Mouse (Mus musculus) limb, embryonic 13.5 days (tissue): ENCODE results near the gene Zeb2. TPM values are rescaled to one million over a fixed set of nuclear protein-coding genes. Genes with fewer than 3 reads are reported as not detected.

Experiments used
- ATAC-seq: fragments of 200-750 bp; cut with Nextera tagmentation; 2 replicates; pipeline ENCODE4 v1.8.0; 2017; ENCODE audit warnings: low read depth, moderate number of reproducible peaks, moderate TSS enrichment; ENCODE audit not compliant: low FRiP score
- H3K27ac ChIP-seq: fragments of 300-500 bp; sonication (generic); 2 replicates; pipeline ENCODE4 v1.5.1; 2015; ENCODE audit warnings: inconsistent platforms, mild to moderate bottlenecking, moderate library complexity
- H3K27me3 ChIP-seq: fragments of 300-500 bp; sonication (generic); 2 replicates; pipeline ENCODE4 v1.6.1; 2015; ENCODE audit warnings: mild to moderate bottlenecking, inconsistent platforms
- H3K36me3 ChIP-seq: fragments of 300-500 bp; sonication (generic); 2 replicates; pipeline ENCODE4 v1.6.1; 2015; ENCODE audit warnings: inconsistent platforms, mild to moderate bottlenecking, moderate library complexity
- H3K4me1 ChIP-seq: fragments of 300-500 bp; sonication (generic); 2 replicates; pipeline ENCODE4 v1.6.1; 2015; ENCODE audit warnings: inconsistent platforms
- H3K4me2 ChIP-seq: fragments of 300-500 bp; sonication (generic); replicated peaks from 2 replicates; pipeline ENCODE4 v1.6.1; 2015; ENCODE audit warnings: inconsistent platforms, mild to moderate bottlenecking, moderate library complexity
- H3K4me3 ChIP-seq: fragments of 300-500 bp; sonication (generic); 2 replicates; pipeline ENCODE4 v1.5.1; 2015; ENCODE audit warnings: moderate library complexity, mild to moderate bottlenecking, inconsistent platforms
- H3K9ac ChIP-seq: fragments of 300-500 bp; sonication (generic); 2 replicates; pipeline ENCODE4 v1.6.1; 2015; ENCODE audit warnings: mild to moderate bottlenecking, inconsistent platforms
- H3K9me3 ChIP-seq: fragments of 300-500 bp; sonication (generic); 2 replicates; pipeline ENCODE4 v1.6.1; 2016; ENCODE audit warnings: inconsistent platforms
- WGBS: fragments of 180-500 bp; shearing (Covaris S2); methylation state at CpG from one replicate; pipeline ENCODE4 v1.1.7; 2015; 5-methylcytosine and 5-hydroxymethylcytosine counted together
- polyA plus RNA-seq: library from polyadenylated mRNA; unstranded; fragments of >200 nt; fragmentation: Nextera tagmentation; extraction: Ambion mirVana; gene quantifications from 2 replicates; pipeline ENCODE4 v1.2.1, GENCODE M21; 2015

Zeb2 gene
- polyA plus RNA-seq, 1 experiment from 2014 or later, result 31.8 TPM

DNA sequence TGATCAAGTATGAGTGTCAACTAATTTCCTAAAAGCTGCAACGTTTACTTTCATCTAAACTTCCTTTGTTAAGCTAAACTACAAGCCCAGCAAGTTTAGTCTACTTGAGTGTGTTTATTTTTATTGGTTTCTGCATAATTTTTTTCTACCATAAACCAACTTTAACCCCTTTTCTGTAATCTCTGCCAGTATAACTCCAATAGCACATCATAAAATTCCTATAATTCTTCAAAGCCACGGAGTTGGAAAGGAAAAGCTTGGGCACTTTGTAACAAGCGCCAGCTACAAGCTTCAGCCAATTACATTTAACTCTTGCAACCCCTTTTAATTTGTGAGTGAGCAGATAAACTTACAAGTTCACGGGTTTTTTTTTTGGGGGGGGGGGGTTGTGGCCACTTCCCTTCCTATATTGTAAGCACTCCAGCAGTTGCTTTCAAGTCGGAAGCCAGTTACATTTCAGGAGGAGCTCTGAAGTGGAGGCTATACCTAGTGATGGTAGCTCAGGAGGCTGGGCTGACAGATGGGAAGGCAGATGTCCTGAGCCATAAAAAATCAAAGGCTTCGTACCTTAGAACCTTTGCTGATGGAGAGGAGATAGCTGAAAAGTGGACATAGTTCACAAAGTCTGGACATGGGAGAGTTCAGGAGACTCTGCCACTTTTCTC is 46.5 kb downstream of the Zeb2 start:
- Histone ChIP-seq H3K4me3 (no peak overlapping the region), H3K36me3 (peaks cover 4% of the 10 kb centered on the region; the same call in 1 of the 2 replicates), H3K27me3 (no peaks in the 10 kb centered on the region), H3K9me3 (no peaks in the 10 kb centered on the region), H3K27ac (no peak overlapping the region), H3K9ac (no peak overlapping the region), H3K4me2 (peak overlapping the region; percentile 14; the same call in 1 of the 2 replicates), H3K4me1 (peaks cover 40% of the 10 kb centered on the region)
- no peak; the same call in 1 of the 2 replicates for ATAC-seq
- 12% methylated on average over 6 of the region's 6 CpGs for WGBS

DNA sequence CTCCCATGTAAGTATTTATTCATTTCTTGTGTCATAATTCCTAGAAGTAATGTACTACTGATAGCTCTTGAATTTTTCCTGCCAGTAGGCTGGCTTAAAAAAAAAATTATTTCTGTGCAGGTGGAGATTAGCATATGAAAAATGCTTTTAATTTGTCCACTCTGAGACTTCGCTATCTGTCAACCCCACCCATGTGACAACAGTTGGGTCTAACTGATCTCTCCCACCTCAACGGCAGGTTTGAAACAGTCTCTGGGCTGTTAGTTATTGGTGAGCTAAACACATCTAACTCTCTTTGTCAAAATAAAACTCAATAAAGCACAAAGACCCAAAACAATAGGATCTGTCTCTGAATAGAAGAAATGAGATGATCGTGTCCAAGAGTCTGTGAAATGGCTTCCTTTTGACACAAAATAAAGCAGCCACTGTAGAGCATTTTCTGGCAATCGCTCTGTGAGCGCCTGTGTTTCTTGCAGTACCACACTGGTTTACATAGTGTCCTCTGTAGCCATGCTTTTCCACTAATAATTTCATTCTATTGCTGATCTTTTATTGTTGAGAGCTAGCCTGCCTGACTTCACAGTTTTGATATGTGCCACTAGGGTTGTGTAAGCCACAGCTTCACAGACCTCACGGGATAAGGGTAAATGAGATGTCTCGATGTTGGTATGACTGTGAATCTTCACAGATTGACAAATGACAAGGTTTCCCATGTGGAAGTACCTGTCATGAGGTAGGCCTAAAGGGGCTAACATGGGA is 48.2 kb downstream of the Zeb2 start:
- Histone ChIP-seq H3K36me3 (no peaks in the 10 kb centered on the region), H3K27ac (no peak overlapping the region), H3K27me3 (0 out of 2 replicates have a peak, but pooled peaks cover 3% of the 10 kb centered on the region), H3K9me3 (no peaks in the 10 kb centered on the region), H3K9ac (no peak overlapping the region), H3K4me3 (no peak overlapping the region), H3K4me2 (no peak overlapping the region), H3K4me1 (peaks cover 40% of the 10 kb centered on the region)
- WGBS, result 88% methylated on average over 7 of the region's 7 CpGs
- no peak for ATAC-seq

DNA sequence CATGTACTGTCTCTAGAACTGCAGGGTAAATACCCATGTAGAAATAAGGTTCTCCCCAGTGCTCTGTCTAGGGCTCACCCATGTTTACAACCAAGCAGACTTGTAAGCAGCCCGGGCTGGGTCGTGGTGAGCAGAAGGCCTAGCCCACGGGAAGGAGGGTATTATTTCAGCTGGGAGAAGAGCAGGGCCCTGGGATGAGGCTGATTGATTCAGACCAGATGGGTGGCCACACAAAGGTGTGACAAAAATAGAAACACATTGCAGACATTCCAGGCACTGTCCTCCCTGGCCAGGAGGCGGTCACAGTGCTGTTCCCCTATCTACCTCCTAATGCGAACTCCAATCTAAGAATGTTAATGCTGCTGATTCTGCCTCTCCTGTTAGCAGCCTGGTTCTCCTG is 50.1 kb downstream of the Zeb2 start:
- H3K4me2 ChIP-seq, result no peak overlapping the region
- H3K9ac ChIP-seq, result no peak overlapping the region
- no peak overlapping the region for H3K4me3 ChIP-seq
- no peak overlapping the region; the same call in 1 of the 2 replicates for H3K27ac ChIP-seq
- no peaks in the 10 kb centered on the region for H3K9me3 ChIP-seq
- peaks cover 39% of the 10 kb centered on the region for H3K4me1 ChIP-seq
- 14% methylated on average over 5 of the region's 5 CpGs for WGBS
- 0 out of 2 replicates have a peak, but pooled peaks cover 3% of the 10 kb centered on the region for H3K27me3 ChIP-seq
- peak; percentile 29; the same call in 1 of the 2 replicates for ATAC-seq
- H3K36me3 ChIP-seq, result no peaks in the 10 kb centered on the region

DNA sequence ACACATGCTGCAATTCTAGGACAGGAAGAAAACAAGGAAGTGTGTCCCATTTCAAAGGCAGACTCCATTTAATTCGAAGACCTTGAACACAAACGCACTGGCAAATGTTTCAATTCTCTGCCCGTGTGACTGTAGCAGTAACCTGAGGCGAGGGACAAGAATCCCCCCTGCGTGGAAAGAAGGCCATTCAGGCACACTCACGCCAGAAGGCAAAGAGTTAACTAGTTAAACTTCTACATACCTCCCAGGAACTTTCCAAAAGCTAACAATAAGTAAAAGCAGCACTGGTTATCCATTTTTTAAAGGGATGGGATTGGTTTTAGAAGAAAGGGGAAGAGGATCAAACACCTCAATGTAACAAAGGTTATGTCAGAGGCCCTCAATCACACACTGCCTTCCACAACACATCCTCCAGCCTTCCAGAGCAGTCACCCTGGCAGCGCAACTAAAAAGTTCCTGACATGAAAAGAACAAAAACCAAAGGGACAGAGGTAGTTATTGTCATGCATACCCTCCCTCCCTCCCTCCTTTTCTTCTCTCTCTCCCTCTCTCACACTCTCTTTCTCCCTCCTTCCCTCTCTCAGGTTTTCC is 53.8 kb downstream of the Zeb2 start:
- H3K4me1 ChIP-seq, result peaks cover 29% of the 10 kb centered on the region
- H3K4me3 ChIP-seq, result no peak overlapping the region
- H3K36me3 ChIP-seq, result no peaks in the 10 kb centered on the region
- H3K27ac ChIP-seq, result no peak overlapping the region; the same call in 1 of the 2 replicates
- H3K27me3 ChIP-seq, result peaks cover 25% of the 10 kb centered on the region
- WGBS, result 33% methylated on average over 7 of the region's 7 CpGs
- ATAC-seq, result no peak
- no peaks in the 10 kb centered on the region for H3K9me3 ChIP-seq
- no peak overlapping the region for H3K9ac ChIP-seq
- H3K4me2 ChIP-seq, result no peak overlapping the region

DNA sequence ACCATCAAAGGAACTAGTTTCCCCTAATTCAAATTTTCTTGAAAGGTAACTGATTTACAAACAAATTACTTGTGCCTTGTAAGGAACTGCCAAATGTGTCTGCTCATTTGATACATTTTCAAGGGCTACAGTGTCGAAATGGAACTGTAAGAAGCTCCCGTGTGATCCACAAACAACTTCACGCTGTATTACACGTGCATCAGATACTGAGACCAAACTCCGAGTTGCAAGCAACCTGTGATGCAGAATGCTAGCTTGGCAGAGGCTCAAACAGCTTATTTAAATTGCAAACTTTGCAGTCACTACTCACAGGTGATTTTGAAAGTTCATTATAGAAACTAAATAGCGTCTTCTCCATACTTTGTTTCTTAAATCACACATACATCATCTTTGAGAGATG is 55.1 kb downstream of the Zeb2 start:
- no peak overlapping the region for H3K4me3 ChIP-seq
- peaks cover 18% of the 10 kb centered on the region for H3K4me1 ChIP-seq
- no peaks in the 10 kb centered on the region for H3K9me3 ChIP-seq
- 62% methylated on average over 6 of the region's 6 CpGs for WGBS
- H3K9ac ChIP-seq, result no peak overlapping the region
- H3K4me2 ChIP-seq, result no peak overlapping the region
- H3K36me3 ChIP-seq, result no peaks in the 10 kb centered on the region
- no peak overlapping the region for H3K27ac ChIP-seq
- ATAC-seq, result no peak
- H3K27me3 ChIP-seq, result peaks cover 25% of the 10 kb centered on the region

DNA sequence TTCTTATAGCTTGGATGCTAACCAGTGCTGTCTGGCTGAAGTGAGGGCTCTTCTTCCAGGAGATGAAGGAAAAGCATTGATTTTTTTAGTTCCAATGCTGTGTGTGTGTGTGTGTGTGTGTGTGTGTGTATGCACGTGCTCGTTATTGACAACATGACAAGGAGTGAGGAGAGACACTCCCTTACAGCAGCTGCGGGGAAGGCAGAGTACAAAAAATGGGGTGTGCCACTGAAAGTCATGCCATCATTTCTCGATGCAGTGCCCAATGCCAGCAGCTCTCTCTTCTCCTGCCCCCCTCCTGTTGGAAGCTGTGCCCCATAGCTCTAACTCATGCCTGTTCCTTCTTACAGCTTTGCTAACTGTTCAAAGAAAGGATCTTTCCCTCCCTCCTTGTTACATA is 56.4 kb downstream of the Zeb2 start:
- Histone ChIP-seq H3K4me3 (no peak overlapping the region), H3K36me3 (no peaks in the 10 kb centered on the region), H3K9ac (no peak overlapping the region), H3K4me1 (peaks cover 16% of the 10 kb centered on the region), H3K27me3 (peaks cover 25% of the 10 kb centered on the region), H3K4me2 (no peak overlapping the region), H3K9me3 (no peaks in the 10 kb centered on the region), H3K27ac (no peak overlapping the region)
- 74% methylated on average over 4 of the region's 4 CpGs for WGBS
- ATAC-seq, result no peak

DNA sequence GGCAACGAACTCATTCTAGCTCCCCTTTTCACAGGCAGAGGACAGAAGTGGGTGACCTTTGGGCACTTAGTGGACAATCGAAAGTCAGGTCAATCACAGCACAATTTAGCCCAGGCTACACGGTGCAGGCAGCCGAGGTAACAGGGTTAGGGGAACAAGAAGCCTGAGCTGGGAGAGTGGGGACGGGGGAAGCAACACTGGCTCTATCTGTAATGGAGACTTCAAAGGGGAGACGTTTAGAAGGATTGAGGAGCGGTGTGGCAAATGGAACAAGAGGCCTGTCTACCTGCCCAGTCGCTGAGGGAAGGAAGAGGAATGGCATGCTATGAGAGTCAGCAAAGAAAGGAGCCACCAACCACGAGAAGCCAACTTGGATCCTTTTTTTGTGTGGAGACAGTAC is 57.0 kb downstream of the Zeb2 start:
- Histone ChIP-seq H3K27me3 (peaks cover 24% of the 10 kb centered on the region), H3K9ac (no peak overlapping the region), H3K36me3 (no peaks in the 10 kb centered on the region), H3K27ac (no peak overlapping the region), H3K4me3 (no peak overlapping the region), H3K9me3 (no peaks in the 10 kb centered on the region), H3K4me2 (no peak overlapping the region), H3K4me1 (peaks cover 16% of the 10 kb centered on the region)
- 76% methylated on average over 9 of the region's 9 CpGs for WGBS
- no peak for ATAC-seq

DNA sequence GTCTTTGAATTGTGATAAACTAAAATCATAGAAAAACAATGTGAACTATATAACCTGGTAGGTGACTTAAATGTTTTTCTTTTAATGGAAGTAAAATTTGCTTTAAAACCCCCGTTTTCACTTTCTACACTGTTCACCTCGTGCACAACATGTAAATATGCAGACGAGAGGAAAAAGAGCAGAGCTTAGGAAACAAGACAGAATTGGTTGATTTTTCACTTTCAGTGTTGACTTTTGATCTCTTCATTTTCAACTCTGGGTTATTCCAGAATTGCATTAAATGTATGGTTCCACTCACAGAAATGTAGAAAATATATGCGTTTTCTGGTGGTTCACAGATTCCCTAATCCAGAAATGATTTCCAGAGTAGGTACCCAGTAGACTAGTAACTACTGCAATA is 57.6 kb downstream of the Zeb2 start:
- H3K36me3 ChIP-seq, result no peaks in the 10 kb centered on the region
- no peak overlapping the region for H3K4me3 ChIP-seq
- H3K4me2 ChIP-seq, result no peak overlapping the region
- H3K4me1 ChIP-seq, result peaks cover 18% of the 10 kb centered on the region
- H3K27me3 ChIP-seq, result peaks cover 22% of the 10 kb centered on the region
- no peak overlapping the region for H3K9ac ChIP-seq
- no peak overlapping the region for H3K27ac ChIP-seq
- ATAC-seq, result no peak
- WGBS, result 78% methylated on average over 4 of the region's 4 CpGs
- H3K9me3 ChIP-seq, result no peaks in the 10 kb centered on the region

DNA sequence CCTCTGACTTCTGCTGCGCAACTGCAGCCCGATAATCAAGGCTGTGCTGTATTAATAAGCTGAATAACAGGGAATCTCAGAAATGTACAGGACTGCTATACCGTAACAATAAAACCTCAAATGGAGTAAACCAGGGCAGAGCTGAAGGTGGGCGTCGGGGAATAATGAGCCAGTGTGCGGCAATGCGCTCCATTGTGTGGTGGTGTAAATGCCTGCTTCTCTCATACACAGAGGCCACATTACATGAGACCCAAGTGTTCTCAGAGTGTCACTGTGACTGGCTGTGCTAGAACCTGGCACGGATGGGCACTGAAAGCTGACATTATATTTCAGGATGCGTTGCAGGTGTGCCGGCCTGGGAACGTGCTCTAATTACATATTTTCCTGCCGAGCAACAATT is 58.2 kb downstream of the Zeb2 start:
- WGBS, result 62% methylated on average over 12 of the region's 12 CpGs
- peaks cover 25% of the 10 kb centered on the region for H3K27me3 ChIP-seq
- H3K4me1 ChIP-seq, result peaks cover 23% of the 10 kb centered on the region
- H3K27ac ChIP-seq, result no peak overlapping the region
- ATAC-seq, result no peak
- H3K36me3 ChIP-seq, result no peaks in the 10 kb centered on the region
- H3K4me3 ChIP-seq, result no peak overlapping the region
- no peak overlapping the region for H3K9ac ChIP-seq
- H3K4me2 ChIP-seq, result no peak overlapping the region
- no peaks in the 10 kb centered on the region for H3K9me3 ChIP-seq

DNA sequence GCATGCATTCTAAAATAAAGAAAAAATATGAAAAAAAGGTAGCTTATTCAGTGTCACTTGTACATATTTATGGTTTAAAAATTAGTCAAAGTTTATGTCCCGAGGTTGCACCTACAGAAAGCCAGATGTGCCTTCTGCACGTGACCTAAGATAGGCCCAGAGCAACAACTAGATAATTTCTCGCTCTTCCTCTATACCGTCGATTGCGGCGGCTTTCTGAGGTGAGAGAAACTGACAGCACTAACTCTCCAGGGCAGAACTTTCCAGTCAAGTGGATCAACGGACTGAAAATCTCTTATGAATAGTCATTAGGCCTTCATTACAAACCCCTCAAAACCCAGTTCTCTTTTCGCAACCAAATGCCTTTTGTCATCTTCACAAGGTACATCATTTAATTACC is 59.0 kb downstream of the Zeb2 start:
- 89% methylated on average over 9 of the region's 9 CpGs for WGBS
- ATAC-seq, result no peak
- no peaks in the 10 kb centered on the region for H3K9me3 ChIP-seq
- H3K4me3 ChIP-seq, result no peak overlapping the region
- H3K4me1 ChIP-seq, result peaks cover 17% of the 10 kb centered on the region
- no peaks in the 10 kb centered on the region for H3K36me3 ChIP-seq
- peaks cover 25% of the 10 kb centered on the region for H3K27me3 ChIP-seq
- H3K27ac ChIP-seq, result no peak overlapping the region
- H3K9ac ChIP-seq, result no peak overlapping the region
- H3K4me2 ChIP-seq, result no peak overlapping the region

DNA sequence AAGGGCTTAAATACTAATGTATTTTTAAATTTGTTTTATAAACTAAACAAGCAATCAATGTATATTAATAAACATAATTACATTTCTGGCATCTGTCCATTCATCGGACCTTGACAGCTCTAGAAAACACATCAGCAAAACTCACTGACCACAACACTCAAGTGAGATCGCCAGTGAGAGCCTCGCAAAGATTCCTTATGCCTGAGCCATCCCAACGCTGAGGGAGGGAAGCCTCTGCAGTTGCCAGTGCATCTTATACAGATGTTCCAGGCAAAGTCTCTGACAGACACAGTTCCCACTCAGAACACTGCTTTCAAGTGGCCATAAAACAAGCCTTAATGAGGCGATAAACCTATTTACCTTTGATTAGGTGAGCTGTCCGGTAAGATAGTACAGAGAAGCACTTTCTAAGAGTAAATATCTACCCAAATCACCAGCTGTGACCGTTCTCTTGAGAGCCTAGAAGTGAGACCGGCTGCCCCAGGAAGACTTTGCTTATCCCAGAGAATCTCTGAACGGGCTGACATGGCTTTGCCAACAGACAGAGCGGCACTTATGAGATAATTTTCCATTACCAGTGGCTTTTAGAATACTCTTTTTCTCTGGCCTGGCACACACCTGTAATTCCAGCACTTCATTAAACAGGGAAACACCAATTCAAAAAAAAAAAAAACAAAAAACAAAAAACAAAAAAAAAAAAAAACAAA is 60.2 kb downstream of the Zeb2 start:
- peaks cover 32% of the 10 kb centered on the region for H3K27me3 ChIP-seq
- H3K4me3 ChIP-seq, result no peak overlapping the region
- H3K27ac ChIP-seq, result no peak overlapping the region
- no peaks in the 10 kb centered on the region for H3K36me3 ChIP-seq
- ATAC-seq, result no peak
- no peaks in the 10 kb centered on the region for H3K9me3 ChIP-seq
- H3K4me2 ChIP-seq, result no peak overlapping the region
- no peak overlapping the region for H3K9ac ChIP-seq
- 37% methylated on average over 10 of the region's 10 CpGs for WGBS
- peaks cover 17% of the 10 kb centered on the region for H3K4me1 ChIP-seq

DNA sequence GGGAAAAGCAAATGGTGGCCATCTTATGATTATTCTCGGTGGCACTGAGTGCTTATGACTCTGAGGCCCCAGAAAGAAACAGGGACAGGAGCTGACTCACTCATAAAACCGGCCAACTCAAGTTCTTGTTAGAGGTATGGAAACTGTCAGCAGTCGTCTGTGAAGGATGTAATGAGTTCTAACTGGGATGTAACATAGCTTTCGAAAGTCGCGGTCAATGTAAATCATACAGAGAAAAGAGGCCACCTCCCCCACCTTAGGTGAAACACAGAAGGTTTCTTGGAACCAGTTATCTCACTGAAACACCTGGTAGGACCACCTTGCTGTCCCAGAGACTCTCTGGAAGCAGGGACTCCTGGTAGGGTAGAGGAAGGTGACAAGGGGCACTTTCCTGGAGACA is 61.3 kb downstream of the Zeb2 start:
- H3K27ac ChIP-seq, result no peak overlapping the region
- H3K4me1 ChIP-seq, result peaks cover 20% of the 10 kb centered on the region
- no peak overlapping the region for H3K4me2 ChIP-seq
- no peaks in the 10 kb centered on the region for H3K9me3 ChIP-seq
- WGBS, result 60% methylated on average over 6 of the region's 6 CpGs
- peaks cover 25% of the 10 kb centered on the region for H3K27me3 ChIP-seq
- no peak overlapping the region for H3K9ac ChIP-seq
- no peaks in the 10 kb centered on the region for H3K36me3 ChIP-seq
- ATAC-seq, result no peak
- H3K4me3 ChIP-seq, result no peak overlapping the region
